Mouse (Mus musculus) ES-E14 (cell line): ENCODE measurements around the gene Brms1.

Source experiments
- CHD2 ChIP-seq: IDR thresholded peaks from 2 replicates; pipeline ENCODE4 v1.6.1; 2014; ENCODE audit warnings: mild to moderate bottlenecking, low read depth, low read length, inconsistent platforms
- ZC3H11A ChIP-seq: IDR thresholded peaks from 2 replicates; pipeline ENCODE4 v1.6.1; 2012; ENCODE audit warnings: low read depth, mild to moderate bottlenecking, inconsistent platforms, low read length, borderline replicate concordance

GRCm38 (mm10) chr19:4992904-4993303 lies 48.2 kb upstream of the Brms1 start:
- no peak for TF ChIP-seq ZC3H11A
- no peak for TF ChIP-seq CHD2
